Mouse (Mus musculus) heart, postnatal 0 days (tissue): ENCODE measurements at regions not wholly inside any gene's neighbourhood (a gene's known extent, or its start where the extent isn't known, plus 50 kb on each side); places are given as distances from the start of the nearest gene placed in this dataset.

Experiments
- ATAC-seq: fragments of 200-750 bp; cut with Nextera tagmentation; 2 replicates; pipeline ENCODE4 v1.8.0; 2017; ENCODE audit warnings: low read depth, moderate number of reproducible peaks, moderate library complexity; ENCODE audit not compliant: insufficient read depth
- DNase-seq: peaks from one replicate; pipeline ENCODE4 v3.0.0-alpha.2; 2016; ENCODE audit warnings: low spot score
- H3K27ac ChIP-seq: fragments of 300-500 bp; sonication (generic); 2 replicates; pipeline ENCODE4 v1.5.1; 2014; ENCODE audit warnings: low read depth, mild to moderate bottlenecking
- H3K27me3 ChIP-seq: fragments of 300-500 bp; sonication (generic); 2 replicates; pipeline ENCODE4 v1.6.1; 2014; ENCODE audit warnings: low read length, mixed read lengths; ENCODE audit not compliant: control insufficient read depth, insufficient read depth
- H3K36me3 ChIP-seq: fragments of 300-500 bp; sonication (generic); replicated peaks from 2 replicates; pipeline ENCODE4 v1.6.1; 2014; ENCODE audit warnings: low read length, mixed read lengths; ENCODE audit not compliant: control insufficient read depth, insufficient read depth
- H3K4me1 ChIP-seq: fragments of 300-500 bp; sonication (generic); 2 replicates; pipeline ENCODE4 v1.6.1; 2014; ENCODE audit warnings: antibody characterized with exemption; ENCODE audit not compliant: control insufficient read depth, insufficient read depth
- H3K4me2 ChIP-seq: fragments of 300-500 bp; sonication (generic); 2 replicates; pipeline ENCODE4 v1.6.1; 2014; ENCODE audit warnings: low read depth, mild to moderate bottlenecking, low read length, moderate library complexity
- H3K4me3 ChIP-seq: fragments of 300-500 bp; sonication (generic); 2 replicates; pipeline ENCODE4 v1.5.1; 2014; ENCODE audit warnings: low read depth, low read length
- H3K9ac ChIP-seq: fragments of 300-500 bp; sonication (generic); replicated peaks from 2 replicates; pipeline ENCODE4 v1.6.1; 2014; ENCODE audit warnings: low read depth, low read length, mixed read lengths
- H3K9me3 ChIP-seq: fragments of 300-500 bp; sonication (generic); replicated peaks from 2 replicates; pipeline ENCODE4 v1.6.1; 2016; ENCODE audit warnings: low read length; ENCODE audit not compliant: control insufficient read depth
- CTCF ChIP-seq: IDR thresholded peaks from 2 replicates; pipeline ENCODE4 v1.5.1; 2016; ENCODE audit warnings: antibody characterized with exemption, control low read depth, low read depth
- EP300 ChIP-seq: IDR thresholded peaks from 2 replicates; pipeline ENCODE4 v1.6.1; 2016; ENCODE audit warnings: antibody characterized with exemption, low read depth
- WGBS: fragments of 180-500 bp; shearing (Covaris S2); extraction: QIAGEN DNeasy Blood & Tissue Kit; methylation state at CpG from one replicate; pipeline ENCODE4 v1.1.7; 2014; 5-methylcytosine and 5-hydroxymethylcytosine counted together

DNA sequence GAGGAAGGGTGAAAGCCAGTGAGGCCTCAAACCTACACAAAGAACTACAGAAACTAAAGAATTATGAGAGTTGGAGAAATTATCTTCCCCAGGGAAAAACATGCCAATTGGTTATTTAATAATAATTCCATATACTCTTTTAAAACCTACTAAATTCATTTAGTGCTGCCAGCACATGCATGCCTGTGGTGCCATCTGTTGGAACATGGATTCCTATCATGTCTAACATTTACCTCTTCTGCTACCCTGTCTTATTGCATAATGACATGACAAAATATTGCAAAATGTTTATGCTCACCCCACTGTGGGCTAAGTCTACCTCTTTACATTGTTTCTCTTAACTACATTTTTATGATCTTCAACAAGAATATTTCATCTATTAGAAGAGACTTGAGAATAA is 178.7 kb upstream of the 4933412E24Rik start:
- DNase-seq (no peak), ATAC-seq (no peak)
- no peaks in the 10 kb centered on the region for H3K4me1 ChIP-seq
- H3K9ac ChIP-seq: no peak overlapping the region
- TF ChIP-seq CTCF (no peak), EP300 (no peak)
- H3K27me3 ChIP-seq: no peaks in the 10 kb centered on the region
- no peak overlapping the region for H3K4me3 ChIP-seq
- H3K9me3 ChIP-seq: no peaks in the 10 kb centered on the region
- no peaks in the 10 kb centered on the region for H3K36me3 ChIP-seq
- no peak overlapping the region for H3K4me2 ChIP-seq
- H3K27ac ChIP-seq: no peak overlapping the region

DNA sequence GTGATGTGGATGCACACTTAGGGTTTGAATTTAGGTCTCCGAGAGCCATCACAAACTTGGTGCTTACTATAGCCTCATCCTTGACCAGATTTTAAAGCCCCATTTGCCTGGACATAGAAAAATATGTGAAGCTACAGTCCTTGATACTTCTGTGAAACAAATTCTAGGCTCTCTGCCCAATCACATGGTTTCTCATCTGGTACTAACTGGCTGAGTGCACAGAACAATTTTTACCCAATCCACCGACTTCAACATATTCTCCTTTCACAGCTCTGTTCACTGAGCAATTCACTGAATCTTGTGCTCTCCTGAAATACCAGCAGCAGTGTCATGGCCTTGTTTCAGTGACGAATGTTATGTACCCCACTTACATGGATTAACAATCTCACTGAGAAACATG is 176.7 kb upstream of the 4933412E24Rik start:
- H3K4me2 ChIP-seq: no peak overlapping the region
- H3K27ac ChIP-seq: no peak overlapping the region
- no peaks in the 10 kb centered on the region for H3K36me3 ChIP-seq
- no peaks in the 10 kb centered on the region for H3K9me3 ChIP-seq
- WGBS: 75% methylated on average over 3 of the region's 3 CpGs
- no peak for ATAC-seq
- H3K4me1 ChIP-seq: no peaks in the 10 kb centered on the region
- no peak for TF ChIP-seq CTCF
- TF ChIP-seq EP300: no peak
- H3K4me3 ChIP-seq: no peak overlapping the region
- H3K27me3 ChIP-seq: no peaks in the 10 kb centered on the region
- H3K9ac ChIP-seq: no peak overlapping the region
- DNase-seq: no peak

DNA sequence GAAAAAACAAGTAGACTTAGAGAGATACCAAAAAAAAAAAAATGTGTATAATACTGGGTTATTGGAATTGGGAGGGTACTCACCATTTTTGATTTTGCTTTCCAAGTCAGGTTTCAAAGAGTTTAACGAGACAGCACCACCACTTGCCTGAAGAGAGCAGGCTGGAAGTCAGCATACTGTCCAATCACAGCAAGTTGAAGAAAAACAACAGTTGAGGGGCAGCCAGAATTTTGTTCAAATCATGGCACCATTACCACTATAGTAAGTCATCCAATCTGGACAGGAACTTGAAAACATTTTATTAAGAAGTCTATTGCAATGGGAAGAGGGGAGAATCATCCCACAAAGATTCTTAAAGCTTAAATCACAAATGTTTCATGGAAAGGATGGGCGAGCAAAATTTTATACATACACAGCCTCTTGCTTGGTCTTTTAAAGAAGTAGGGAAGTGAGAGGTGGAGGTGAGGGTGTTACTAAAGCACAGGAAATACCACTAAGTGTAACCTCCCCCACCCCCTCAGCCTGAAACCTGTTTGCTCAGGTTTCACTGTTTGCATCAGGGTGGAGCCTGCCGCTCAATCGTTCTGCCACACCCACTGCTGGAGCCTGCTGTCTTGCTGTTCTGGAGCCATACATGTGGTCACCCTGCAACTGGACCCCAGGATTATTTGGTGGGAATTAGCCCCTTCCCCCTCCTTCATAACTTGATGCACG is 170.7 kb upstream of the 4933412E24Rik start:
- WGBS: 52% methylated on average over 5 of the region's 5 CpGs
- Histone ChIP-seq H3K27me3 (no peaks in the 10 kb centered on the region), H3K4me3 (no peak overlapping the region), H3K4me2 (no peak overlapping the region), H3K27ac (no peak overlapping the region), H3K9me3 (no peaks in the 10 kb centered on the region), H3K9ac (no peak overlapping the region), H3K4me1 (no peaks in the 10 kb centered on the region), H3K36me3 (no peaks in the 10 kb centered on the region)
- TF ChIP-seq EP300 (no peak), CTCF (no peak)
- DNase-seq (no peak), ATAC-seq (no peak)

DNA sequence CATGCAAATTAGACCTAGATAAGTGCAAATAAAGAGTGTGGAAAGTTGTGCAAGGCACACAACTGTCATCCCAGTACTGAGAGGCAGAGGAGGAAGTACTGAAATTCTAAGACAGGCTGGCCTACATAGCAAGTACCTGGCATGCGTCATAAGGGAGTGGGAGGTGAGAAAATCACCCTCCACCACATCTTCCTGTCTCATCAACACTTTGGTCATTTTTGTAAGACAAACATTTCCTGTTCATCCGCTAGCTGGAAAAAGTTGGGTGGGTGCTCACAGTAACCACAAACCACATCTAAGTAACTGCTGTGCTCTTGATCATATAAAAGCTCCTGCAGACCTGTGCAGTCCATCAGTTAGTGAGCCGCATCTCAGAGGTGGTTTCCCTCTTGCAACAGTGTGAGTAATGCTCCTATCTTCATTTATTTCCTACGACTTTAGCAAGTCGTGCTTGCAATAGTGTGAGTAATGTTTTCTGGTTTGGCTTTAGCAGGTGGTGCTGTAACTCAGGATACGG is 125.2 kb upstream of the 4933412E24Rik start:
- Histone ChIP-seq H3K4me1 (no peaks in the 10 kb centered on the region), H3K9ac (no peak overlapping the region), H3K36me3 (no peaks in the 10 kb centered on the region), H3K27ac (no peak overlapping the region), H3K27me3 (no peaks in the 10 kb centered on the region), H3K4me3 (no peak overlapping the region), H3K4me2 (no peak overlapping the region), H3K9me3 (no peaks in the 10 kb centered on the region)
- no peak for ATAC-seq
- DNase-seq: no peak
- TF ChIP-seq CTCF (no peak), EP300 (no peak)
- WGBS: 71% methylated on average over 6 of the region's 6 CpGs

DNA sequence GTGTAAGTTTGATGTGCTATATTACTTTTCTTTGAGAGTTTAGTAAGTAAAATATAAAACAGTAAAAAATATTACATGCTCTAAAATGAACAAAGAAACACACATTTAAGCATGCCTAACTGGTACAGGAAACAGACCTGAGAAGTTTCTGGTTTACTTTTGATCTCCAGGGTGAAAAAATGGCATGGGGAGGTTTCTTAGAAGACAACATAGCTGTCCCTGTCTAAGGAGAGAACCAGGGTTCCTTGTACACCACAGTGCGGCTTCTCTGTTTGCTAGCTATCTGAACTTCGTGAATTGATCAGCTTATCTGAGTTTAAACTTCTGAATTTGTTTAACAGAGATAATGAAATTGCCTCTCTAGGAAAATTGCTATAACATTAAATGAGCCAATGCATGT is 120.3 kb upstream of the 4933412E24Rik start:
- WGBS: 71% methylated on average over 2 of the region's 2 CpGs

DNA sequence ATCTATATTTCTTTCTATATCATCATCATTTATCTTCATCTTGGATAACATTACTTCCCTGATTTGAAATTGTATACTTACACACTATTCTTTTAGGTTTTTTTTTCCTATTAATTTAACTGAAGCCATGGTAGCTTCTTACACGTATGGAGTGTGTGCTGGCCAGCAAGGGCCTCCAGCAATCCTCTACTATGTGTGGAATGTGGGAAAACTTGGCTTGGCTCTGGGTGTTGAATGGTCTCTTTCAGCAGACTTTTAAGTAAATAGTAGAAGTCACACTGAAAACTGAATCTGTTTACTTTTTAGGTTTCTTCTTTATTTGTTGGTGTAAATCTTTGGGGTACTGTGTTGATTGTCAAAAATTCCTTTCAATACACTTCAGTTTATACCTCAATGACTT is 118.1 kb upstream of the 4933412E24Rik start:
- DNase-seq: no peak
- no peak for ATAC-seq
- WGBS: 7% methylated on average over 1 of the region's 1 CpGs

More for the DNA sequence above, 120.3 kb upstream of the 4933412E24Rik start:
- Histone ChIP-seq H3K27me3 (no peaks in the 10 kb centered on the region), H3K9ac (no peak overlapping the region), H3K4me3 (no peak overlapping the region), H3K9me3 (no peaks in the 10 kb centered on the region), H3K4me1 (no peaks in the 10 kb centered on the region), H3K36me3 (no peaks in the 10 kb centered on the region), H3K27ac (no peak overlapping the region), H3K4me2 (no peak overlapping the region)
- TF ChIP-seq CTCF (no peak), EP300 (no peak)
- ATAC-seq (no peak), DNase-seq (no peak)

More for the DNA sequence above, 118.1 kb upstream of the 4933412E24Rik start:
- Histone ChIP-seq H3K4me3 (no peak overlapping the region), H3K27me3 (no peaks in the 10 kb centered on the region), H3K36me3 (no peaks in the 10 kb centered on the region), H3K4me1 (no peaks in the 10 kb centered on the region), H3K9me3 (no peaks in the 10 kb centered on the region), H3K9ac (no peak overlapping the region), H3K4me2 (no peak overlapping the region), H3K27ac (no peak overlapping the region)
- no peak for TF ChIP-seq CTCF
- no peak for TF ChIP-seq EP300
